Mouse (Mus musculus): ENCODE data around the gene Kat5. TPM values are rescaled to one million over a fixed set of nuclear protein-coding genes. Genes with fewer than 3 reads are reported as not detected.

Gene Kat5
- polyA plus RNA-seq, 1 experiment from 2014 or later = 37.4 TPM

- no peak for ATAC-seq
- Histone ChIP-seq H3K4me2 (replicated peaks; ENCODE audit: low read depth) (peak overlapping the region; percentile 95), H3K4me1 (replicated peaks; ENCODE audit: control insufficient read depth, insufficient read depth, low read length) (0 out of 2 replicates have a peak, but pooled peaks cover 9% of the 10 kb centered on the region), H3K9me3 (ENCODE audit: control insufficient read depth) (no peaks in the 10 kb centered on the region), H3K27me3 (replicated peaks; ENCODE audit: control insufficient read depth, insufficient read depth, low read length) (no peaks in the 10 kb centered on the region), H3K27ac (ENCODE audit: low read depth, low read length) (0 out of 2 replicates have a peak overlapping the region, but pooled peaks have one; percentile 6), H3K36me3 (ENCODE audit: control insufficient read depth, insufficient read depth) (peaks cover 27% of the 10 kb centered on the region), H3K9ac (ENCODE audit: low read depth, low read length) (no peak overlapping the region), H3K4me3 (ENCODE audit: low read depth, low read length) (no peak overlapping the region)
- 83% methylated on average over 10 of the region's 10 CpGs for WGBS
- TF ChIP-seq CTCF (IDR thresholded peaks at IDR 0.05; ENCODE audit: low read depth) = no peak
These were observed 40.5 kb downstream of the Kat5 start for GRCm38 (mm10) chr19:5569521-5569920.

DNA sequence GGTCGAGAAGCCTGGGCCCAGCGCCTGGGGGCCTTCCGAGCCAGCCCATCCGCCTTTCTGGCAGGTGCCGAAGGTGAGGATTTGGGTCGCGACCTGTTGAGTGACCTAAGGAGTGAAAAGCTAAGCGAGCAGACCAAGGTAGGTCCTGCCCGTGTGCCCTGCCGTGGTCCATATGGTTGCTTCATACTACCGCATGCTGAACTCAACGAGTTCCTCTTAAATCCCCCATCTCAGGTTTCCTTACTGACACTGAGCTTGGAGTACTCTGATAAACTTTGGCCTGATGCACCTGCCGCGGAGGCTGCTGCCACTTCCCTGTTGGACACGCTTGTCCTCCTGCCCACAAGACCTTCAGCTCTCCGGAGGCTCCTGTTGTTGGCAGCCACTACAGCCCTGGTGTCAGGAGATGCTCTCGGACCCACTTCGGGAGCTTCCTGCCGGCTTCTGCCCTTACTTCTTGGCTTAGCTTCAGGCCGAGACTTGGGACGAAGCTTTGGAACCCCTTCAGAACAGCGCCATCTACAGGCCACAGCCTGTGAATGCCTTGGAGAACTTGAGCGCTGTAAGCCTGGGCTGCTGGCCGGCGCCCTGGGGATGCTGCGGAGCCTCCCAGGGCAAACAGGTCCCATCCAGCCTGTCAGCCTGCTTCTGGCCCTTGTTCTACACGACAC lies 41.4 kb downstream of the Kat5 start:
- no peak for ATAC-seq
- H3K9ac ChIP-seq (ENCODE audit: low read depth, low read length) = peak overlapping the region; percentile 60

GRCm38 (mm10) chr19:5567534-5568469 lies 42.2 kb downstream of the Kat5 start, which contains the start of gene Ap5b1:
Gene Ap5b1, plus strand, starts transcription at chr19:5568025.
- peak within 1 kb of the TSS; percentile 95 for H3K4me2 ChIP-seq (replicated peaks; ENCODE audit: low read depth)
- no peaks in the 10 kb centered on the region for H3K27me3 ChIP-seq (replicated peaks; ENCODE audit: control insufficient read depth, insufficient read depth, low read length)
- peaks cover 27% of the 10 kb centered on the region for H3K36me3 ChIP-seq (ENCODE audit: control insufficient read depth, insufficient read depth)
- 0 out of 2 replicates have a peak, but pooled peaks cover 9% of the 10 kb centered on the region for H3K4me1 ChIP-seq (replicated peaks; ENCODE audit: control insufficient read depth, insufficient read depth, low read length)
- ATAC-seq = peak; percentile 87
- H3K4me3 ChIP-seq (ENCODE audit: low read depth, low read length) = peak within 1 kb of the TSS; percentile 74
- H3K9me3 ChIP-seq (ENCODE audit: control insufficient read depth) = no peaks in the 10 kb centered on the region
- H3K27ac ChIP-seq (ENCODE audit: low read depth, low read length) = peak within 1 kb of the TSS; percentile 94
- peak within 1 kb of the TSS; percentile 60 for H3K9ac ChIP-seq (ENCODE audit: low read depth, low read length)
- peak; percentile 99 for TF ChIP-seq CTCF (IDR thresholded peaks at IDR 0.05; ENCODE audit: low read depth)
- WGBS = under 1% methylated on average over 90 of the region's 102 CpGs

More for the DNA sequence above, 41.4 kb downstream of the Kat5 start:
- WGBS = 5% methylated on average over 27 of the region's 27 CpGs
- peak overlapping the region; percentile 94; the same call in 1 of the 2 replicates for H3K27ac ChIP-seq (ENCODE audit: low read depth, low read length)
- H3K36me3 ChIP-seq (ENCODE audit: control insufficient read depth, insufficient read depth) = peaks cover 27% of the 10 kb centered on the region
- no peaks in the 10 kb centered on the region for H3K27me3 ChIP-seq (replicated peaks; ENCODE audit: control insufficient read depth, insufficient read depth, low read length)
- peak overlapping the region; percentile 74 for H3K4me3 ChIP-seq (ENCODE audit: low read depth, low read length)
- 0 out of 2 replicates have a peak, but pooled peaks cover 9% of the 10 kb centered on the region for H3K4me1 ChIP-seq (replicated peaks; ENCODE audit: control insufficient read depth, insufficient read depth, low read length)
- peak overlapping the region; percentile 95 for H3K4me2 ChIP-seq (replicated peaks; ENCODE audit: low read depth)
- H3K9me3 ChIP-seq (ENCODE audit: control insufficient read depth) = no peaks in the 10 kb centered on the region
- peak; percentile 93 for TF ChIP-seq CTCF (IDR thresholded peaks at IDR 0.05; ENCODE audit: low read depth)

- H3K4me2 ChIP-seq (replicated peaks; ENCODE audit: low read depth) = peak overlapping the region; percentile 95
- peak overlapping the region; percentile 74 for H3K4me3 ChIP-seq (ENCODE audit: low read depth, low read length)
- ATAC-seq = peak; percentile 15
- TF ChIP-seq CTCF (IDR thresholded peaks at IDR 0.05; ENCODE audit: low read depth) = no peak
- H3K4me1 ChIP-seq (replicated peaks; ENCODE audit: control insufficient read depth, insufficient read depth, low read length) = 0 out of 2 replicates have a peak, but pooled peaks cover 9% of the 10 kb centered on the region
- WGBS = 2% methylated on average over 26 of the region's 26 CpGs
- peak overlapping the region; percentile 60 for H3K9ac ChIP-seq (ENCODE audit: low read depth, low read length)
- H3K27me3 ChIP-seq (replicated peaks; ENCODE audit: control insufficient read depth, insufficient read depth, low read length) = no peaks in the 10 kb centered on the region
- peaks cover 27% of the 10 kb centered on the region for H3K36me3 ChIP-seq (ENCODE audit: control insufficient read depth, insufficient read depth)
- H3K9me3 ChIP-seq (ENCODE audit: control insufficient read depth) = no peaks in the 10 kb centered on the region
- peak overlapping the region; percentile 94 for H3K27ac ChIP-seq (ENCODE audit: low read depth, low read length)
These were observed 42.9 kb downstream of the Kat5 start for GRCm38 (mm10) chr19:5567180-5567533.

GRCm38 (mm10) chr19:5566316-5566715 lies 43.7 kb downstream of the Kat5 start:
- Histone ChIP-seq H3K4me3 (ENCODE audit: low read depth, low read length) (0 out of 2 replicates have a peak overlapping the region, but pooled peaks have one; percentile 74), H3K4me2 (replicated peaks; ENCODE audit: low read depth) (peak overlapping the region; percentile 95), H3K36me3 (ENCODE audit: control insufficient read depth, insufficient read depth) (peaks cover 24% of the 10 kb centered on the region), H3K27ac (ENCODE audit: low read depth, low read length) (peak overlapping the region; percentile 94; the same call in 1 of the 2 replicates), H3K4me1 (replicated peaks; ENCODE audit: control insufficient read depth, insufficient read depth, low read length) (0 out of 2 replicates have a peak, but pooled peaks cover 9% of the 10 kb centered on the region), H3K9me3 (ENCODE audit: control insufficient read depth) (no peaks in the 10 kb centered on the region), H3K9ac (ENCODE audit: low read depth, low read length) (no peak overlapping the region), H3K27me3 (replicated peaks; ENCODE audit: control insufficient read depth, insufficient read depth, low read length) (no peaks in the 10 kb centered on the region)
- peak; percentile 36 for TF ChIP-seq CTCF (IDR thresholded peaks at IDR 0.05; ENCODE audit: low read depth)
- no peak for ATAC-seq
- 51% methylated on average over 5 of the region's 5 CpGs for WGBS

DNA sequence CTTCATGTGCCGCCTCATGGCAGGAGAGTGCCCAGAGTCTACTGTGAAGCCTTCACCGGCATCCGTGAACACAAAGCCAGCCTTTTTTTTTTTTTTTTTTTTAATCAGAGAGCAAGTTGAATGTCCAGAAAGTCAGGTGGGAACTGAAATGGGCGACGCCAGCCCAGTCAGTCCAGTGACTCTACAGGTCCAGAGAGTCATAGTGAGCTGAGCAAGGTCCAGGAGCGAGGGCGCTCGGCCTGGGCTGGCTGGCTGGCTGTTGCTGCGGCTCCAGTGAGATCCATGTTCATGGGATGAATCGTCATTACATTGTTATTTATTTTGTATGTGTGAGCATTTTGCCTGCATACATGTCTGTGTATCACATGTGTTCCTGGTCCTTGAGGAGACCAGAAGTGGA lies 47.3 kb downstream of the Kat5 start:
- Histone ChIP-seq H3K4me1 (replicated peaks; ENCODE audit: control insufficient read depth, insufficient read depth, low read length) (peaks cover 9% of the 10 kb centered on the region; the same call in 1 of the 2 replicates), H3K27me3 (replicated peaks; ENCODE audit: control insufficient read depth, insufficient read depth, low read length) (peaks cover 14% of the 10 kb centered on the region; the same call in 1 of the 2 replicates), H3K9ac (ENCODE audit: low read depth, low read length) (no peak overlapping the region), H3K9me3 (ENCODE audit: control insufficient read depth) (no peaks in the 10 kb centered on the region), H3K36me3 (ENCODE audit: control insufficient read depth, insufficient read depth) (no peaks in the 10 kb centered on the region), H3K4me2 (replicated peaks; ENCODE audit: low read depth) (no peak overlapping the region; the same call in 1 of the 2 replicates), H3K4me3 (ENCODE audit: low read depth, low read length) (no peak overlapping the region), H3K27ac (ENCODE audit: low read depth, low read length) (peak overlapping the region; percentile 94; the same call in 1 of the 2 replicates)
- no peak for TF ChIP-seq CTCF (IDR thresholded peaks at IDR 0.05; ENCODE audit: low read depth)
- 78% methylated on average over 10 of the region's 10 CpGs for WGBS
- no peak for ATAC-seq
